Mouse (Mus musculus): ENCODE measurements around the gene Olfr606.
"Not testable (repeated sequence)": the region's sequence is repeated elsewhere in the genome, so short reads cannot be mapped to it uniquely, and the experiment has no call there.

Gene Olfr606

GRCm38 (mm10) chr7:103448746-103449145, at the start of gene Olfr606:
Gene Olfr606, plus strand, starts transcription at chr7:103449046.
- DNase-seq (ENCODE audit: extremely low read depth, low read depth) = no peak

GRCm38 (mm10) chr7:103406521-103407055, 42.3 kb upstream of the Olfr606 start:
- DNase-seq (ENCODE audit: extremely low read depth, low read depth) = not testable (repeated sequence)

- DNase-seq (ENCODE audit: extremely low read depth, low read depth) = not testable (repeated sequence)
Measured at GRCm38 (mm10) chr7:103414772-103415171, 34.1 kb upstream of the Olfr606 start, which contains the start of gene Usp17lc. Gene Usp17lc, plus strand, starts transcription at chr7:103415072.

- DNase-seq (ENCODE audit: extremely low read depth, low read depth) = no peak
Measured at GRCm38 (mm10) chr7:103445339-103445738, 3.5 kb upstream of the Olfr606 start, which contains the start of gene Olfr605. Gene Olfr605, minus strand, starts transcription at chr7:103445439.

GRCm38 (mm10) chr7:103460590-103460989, 11.7 kb downstream of the Olfr606 start:
- no peak for DNase-seq (ENCODE audit: extremely low read depth, low read depth)

- no peak for DNase-seq (ENCODE audit: extremely low read depth, low read depth)
Measured at GRCm38 (mm10) chr7:103469577-103469976, 20.7 kb downstream of the Olfr606 start, which contains the start of gene Olfr608. Gene Olfr608, plus strand, starts transcription at chr7:103469877.

GRCm38 (mm10) chr7:103477106-103477505, 28.3 kb downstream of the Olfr606 start:
- not testable (repeated sequence) for DNase-seq (ENCODE audit: extremely low read depth, low read depth)

- no peak for DNase-seq (ENCODE audit: extremely low read depth, low read depth)
Measured at GRCm38 (mm10) chr7:103497962-103498361, 49.1 kb downstream of the Olfr606 start, which contains the start of gene Olfr609. Gene Olfr609, minus strand, starts transcription at chr7:103498062.

Measured in MEL-GATA-1-ER (cell line).